Mouse (Mus musculus) embryonic facial prominence, embryonic 12.5 days (tissue): ENCODE data around the gene Cdk14. TPM values are rescaled to one million over a fixed set of nuclear protein-coding genes. Genes with fewer than 3 reads are reported as not detected.

ENCODE experiments used
- ATAC-seq: fragments of 200-750 bp; cut with Nextera tagmentation; 2 replicates; pipeline ENCODE4 v1.8.0; 2017; ENCODE audit not compliant: insufficient number of reproducible peaks, insufficient read depth, low FRiP score, low TSS enrichment
- H3K27ac ChIP-seq: fragments of 300-500 bp; sonication (generic); 2 replicates; pipeline ENCODE4 v1.5.1; 2016; ENCODE audit warnings: mild to moderate bottlenecking
- H3K27me3 ChIP-seq: fragments of 300-500 bp; sonication (generic); 2 replicates; pipeline ENCODE4 v1.6.1; 2016; ENCODE audit warnings: mild to moderate bottlenecking, moderate library complexity
- H3K36me3 ChIP-seq: fragments of 300-500 bp; sonication (generic); 2 replicates; pipeline ENCODE4 v1.6.1; 2016; ENCODE audit warnings: mild to moderate bottlenecking
- H3K4me1 ChIP-seq: fragments of 300-500 bp; sonication (generic); 2 replicates; pipeline ENCODE4 v1.6.1; 2016
- H3K4me2 ChIP-seq: fragments of 300-500 bp; sonication (generic); replicated peaks from 2 replicates; pipeline ENCODE4 v1.6.1; 2016; ENCODE audit warnings: mild to moderate bottlenecking, moderate library complexity
- H3K4me3 ChIP-seq: fragments of 300-500 bp; sonication (generic); 2 replicates; pipeline ENCODE4 v1.5.1; 2016; ENCODE audit warnings: mild to moderate bottlenecking
- H3K9ac ChIP-seq: fragments of 300-500 bp; sonication (generic); 2 replicates; pipeline ENCODE4 v1.6.1; 2016; ENCODE audit warnings: mild to moderate bottlenecking, moderate library complexity
- H3K9me3 ChIP-seq: fragments of 300-500 bp; sonication (generic); 2 replicates; pipeline ENCODE4 v1.6.1; 2016; ENCODE audit warnings: mild to moderate bottlenecking, moderate library complexity
- WGBS: fragments of 180-500 bp; shearing (Covaris S2); methylation state at CpG from one replicate; pipeline ENCODE4 v1.1.7; 2016; 5-methylcytosine and 5-hydroxymethylcytosine counted together
- polyA plus RNA-seq: library from polyadenylated mRNA; unstranded; fragments of >200 nt; fragmentation: Nextera tagmentation; extraction: Ambion mirVana; gene quantifications from 2 replicates; pipeline ENCODE4 v1.2.1, GENCODE M21; 2016

Cdk14 gene
- polyA plus RNA-seq, 1 experiment from 2014 or later = 36.1 TPM

DNA sequence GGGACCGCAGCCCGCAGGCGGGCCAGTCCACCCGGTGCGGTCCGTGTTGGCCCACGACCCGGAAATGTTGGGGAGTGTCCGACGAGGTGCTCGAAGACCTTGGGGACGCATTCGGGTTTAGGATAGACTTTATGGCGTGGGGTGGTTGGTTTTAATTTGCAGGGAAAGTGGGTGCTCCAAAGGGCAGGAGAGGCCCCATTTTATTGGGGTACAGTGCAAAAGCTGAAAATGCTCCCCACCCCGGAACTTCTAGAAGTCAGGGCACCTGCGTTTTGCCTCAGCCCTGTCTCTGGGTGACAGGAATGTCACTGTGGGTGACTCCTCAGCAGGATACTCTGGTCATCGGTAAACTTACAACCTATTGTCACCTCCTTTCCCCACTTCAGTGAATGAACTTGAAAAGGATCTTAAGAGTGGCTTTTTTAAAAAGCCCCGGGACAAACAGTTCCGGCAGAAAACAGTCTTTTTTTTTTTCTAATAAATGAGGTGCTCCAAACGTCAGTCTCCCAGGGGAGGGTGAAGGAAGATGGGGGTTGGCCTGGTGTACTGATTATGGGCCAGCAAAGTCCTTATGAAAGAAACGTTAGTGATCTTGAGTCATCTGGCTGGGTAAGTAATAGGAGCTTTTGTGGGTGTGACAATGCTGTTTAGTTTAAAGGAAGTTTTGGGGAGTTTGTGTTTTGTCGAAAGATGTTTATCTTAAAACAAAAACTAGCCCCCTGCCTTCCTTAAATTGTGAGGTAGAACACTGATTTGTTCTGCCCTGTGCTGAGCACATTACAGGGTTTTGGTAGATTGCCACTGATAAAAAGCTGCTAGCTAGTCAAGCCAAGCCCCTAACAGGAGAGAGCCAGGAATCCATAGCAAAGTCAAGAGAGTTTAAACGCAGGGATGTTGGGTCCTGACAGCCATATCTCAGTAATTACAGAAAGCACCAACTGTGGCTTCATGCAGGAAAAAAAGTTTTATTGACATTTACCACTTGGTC is 39.1 kb downstream of the Cdk14 start:
- Histone ChIP-seq H3K4me2 (peak overlapping the region; percentile 62), H3K36me3 (no peaks in the 10 kb centered on the region), H3K4me3 (peak overlapping the region; percentile 61), H3K9me3 (no peaks in the 10 kb centered on the region), H3K27ac (peak overlapping the region; percentile 94), H3K27me3 (no peaks in the 10 kb centered on the region), H3K4me1 (peaks cover 19% of the 10 kb centered on the region; the same call in 1 of the 2 replicates), H3K9ac (peak overlapping the region; percentile 94)
- no peak for ATAC-seq
- WGBS = 3% methylated on average over 23 of the region's 23 CpGs

DNA sequence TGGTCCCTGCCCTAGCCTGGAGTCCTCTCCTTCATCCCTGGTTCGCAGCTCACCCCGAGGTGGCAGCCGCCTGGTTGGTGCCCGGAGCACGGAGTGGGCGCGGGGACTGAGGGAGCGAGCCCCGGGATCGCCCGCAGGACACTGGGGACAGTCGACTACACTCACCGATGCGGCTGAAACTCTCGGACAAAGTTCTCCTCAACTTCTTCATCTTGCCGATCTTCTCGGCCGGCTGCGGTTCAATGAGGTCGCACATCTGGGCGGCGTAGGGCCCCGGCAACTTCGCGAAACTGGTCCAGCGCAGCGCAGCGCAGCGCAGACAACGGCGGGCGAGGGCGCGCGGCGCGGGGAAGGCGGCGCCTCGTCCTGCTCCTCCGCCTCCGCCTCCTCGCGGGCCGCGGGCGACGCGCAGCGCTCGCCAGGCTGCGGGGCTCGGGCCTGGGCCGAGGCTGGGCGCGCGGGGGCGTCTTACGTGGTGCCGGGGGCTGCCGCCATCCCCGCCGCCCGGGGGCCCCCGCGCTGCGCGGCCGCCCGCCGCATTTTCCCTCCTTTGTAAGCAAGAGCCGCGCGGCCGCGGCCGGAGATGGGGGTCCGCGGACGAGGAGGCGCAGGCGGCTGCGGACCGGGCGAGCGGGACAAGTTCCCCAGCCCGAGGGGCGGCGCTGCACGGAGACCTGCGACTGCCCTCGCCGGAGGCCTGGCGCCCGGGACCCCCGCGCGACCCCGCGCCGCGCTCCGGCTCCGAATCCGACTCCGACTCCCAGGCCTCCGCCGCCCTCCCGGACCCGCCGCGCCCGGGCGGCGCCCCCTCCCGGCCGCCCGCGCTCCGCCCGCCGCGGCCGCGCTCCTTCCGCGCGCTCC is 40.0 kb downstream of the Cdk14 start:
- Histone ChIP-seq H3K27ac (peak overlapping the region; percentile 94), H3K4me2 (peak overlapping the region; percentile 62), H3K27me3 (no peaks in the 10 kb centered on the region), H3K36me3 (no peaks in the 10 kb centered on the region), H3K4me1 (peaks cover 19% of the 10 kb centered on the region; the same call in 1 of the 2 replicates), H3K4me3 (peak overlapping the region; percentile 61), H3K9ac (peak overlapping the region; percentile 94), H3K9me3 (no peaks in the 10 kb centered on the region)
- WGBS = 1% methylated on average over 96 of the region's 128 CpGs
- ATAC-seq = peak; percentile 90

DNA sequence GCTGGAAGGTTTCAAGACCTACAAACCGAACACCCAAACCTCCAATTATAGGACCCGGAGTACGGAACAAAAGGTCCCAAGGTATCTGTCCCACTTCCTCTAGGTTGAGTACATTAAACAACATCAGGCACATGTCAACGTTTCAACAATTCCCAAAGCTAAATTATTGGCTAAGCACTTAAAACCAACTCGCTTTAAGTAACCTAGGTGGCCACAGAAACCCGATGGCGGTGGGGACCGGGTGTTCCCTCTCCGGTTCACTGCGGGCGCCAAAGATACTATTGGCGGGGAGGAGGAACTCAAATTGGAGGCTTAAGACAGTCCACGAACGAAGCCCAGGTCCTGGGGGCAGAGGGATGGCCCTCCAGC is 40.6 kb downstream of the Cdk14 start:
- Histone ChIP-seq H3K36me3 (no peaks in the 10 kb centered on the region), H3K4me1 (peaks cover 19% of the 10 kb centered on the region; the same call in 1 of the 2 replicates), H3K9ac (peak overlapping the region; percentile 94), H3K9me3 (no peaks in the 10 kb centered on the region), H3K27me3 (no peaks in the 10 kb centered on the region), H3K4me2 (peak overlapping the region; percentile 62), H3K27ac (peak overlapping the region; percentile 94), H3K4me3 (peak overlapping the region; percentile 61)
- WGBS = under 1% methylated on average over 14 of the region's 14 CpGs
- no peak; the same call in 1 of the 2 replicates for ATAC-seq

DNA sequence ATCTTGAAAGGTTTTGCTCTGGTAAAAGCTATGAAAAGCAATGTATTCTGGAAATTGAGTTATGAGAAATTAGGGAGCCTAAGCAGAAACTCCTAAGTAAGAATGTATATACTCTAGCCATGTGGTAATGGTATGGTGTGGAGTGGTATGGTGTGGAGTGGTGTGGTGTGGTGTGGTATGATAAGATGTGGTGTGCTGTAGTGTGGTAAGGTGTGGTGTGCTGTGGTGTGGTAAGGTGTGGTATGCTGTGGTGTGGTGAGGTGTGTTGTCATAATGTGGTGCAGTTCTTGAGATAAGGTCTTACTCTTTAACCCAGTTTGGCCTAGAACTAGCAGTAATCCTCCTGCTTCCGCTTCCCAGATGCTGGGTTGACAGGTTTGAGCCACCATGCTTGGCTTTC is 45.7 kb downstream of the Cdk14 start:
- Histone ChIP-seq H3K4me1 (peaks cover 16% of the 10 kb centered on the region; the same call in 1 of the 2 replicates), H3K9me3 (no peaks in the 10 kb centered on the region), H3K27ac (no peak overlapping the region), H3K4me3 (no peak overlapping the region), H3K9ac (no peak overlapping the region), H3K4me2 (no peak overlapping the region), H3K36me3 (no peaks in the 10 kb centered on the region), H3K27me3 (no peaks in the 10 kb centered on the region)
- no peak for ATAC-seq
- WGBS = 93% methylated on average over 1 of the region's 1 CpGs

GRCm38 (mm10) chr5:5373541-5373940 is 46.6 kb downstream of the Cdk14 start:
- Histone ChIP-seq H3K4me3 (no peak overlapping the region), H3K36me3 (no peaks in the 10 kb centered on the region), H3K27ac (no peak overlapping the region), H3K27me3 (no peaks in the 10 kb centered on the region), H3K9ac (no peak overlapping the region), H3K4me2 (no peak overlapping the region), H3K9me3 (no peaks in the 10 kb centered on the region), H3K4me1 (peaks cover 13% of the 10 kb centered on the region; the same call in 1 of the 2 replicates)
- ATAC-seq = no peak
- 73% methylated on average over 7 of the region's 7 CpGs for WGBS

GRCm38 (mm10) chr5:5372936-5373335 is 47.2 kb downstream of the Cdk14 start:
- 66% methylated on average over 5 of the region's 5 CpGs for WGBS
- Histone ChIP-seq H3K4me3 (no peak overlapping the region), H3K9ac (no peak overlapping the region), H3K4me1 (peaks cover 9% of the 10 kb centered on the region; the same call in 1 of the 2 replicates), H3K27ac (no peak overlapping the region), H3K4me2 (no peak overlapping the region), H3K27me3 (no peaks in the 10 kb centered on the region), H3K9me3 (no peaks in the 10 kb centered on the region), H3K36me3 (no peaks in the 10 kb centered on the region)
- ATAC-seq = no peak

- Histone ChIP-seq H3K27me3 (no peaks in the 10 kb centered on the region), H3K4me1 (peaks cover 9% of the 10 kb centered on the region; the same call in 1 of the 2 replicates), H3K4me3 (no peak overlapping the region), H3K27ac (no peak overlapping the region), H3K9me3 (no peaks in the 10 kb centered on the region), H3K9ac (no peak overlapping the region), H3K4me2 (no peak overlapping the region), H3K36me3 (no peaks in the 10 kb centered on the region)
- 0 out of 2 replicates have a peak, but pooled peaks have one; percentile 60 for ATAC-seq
- WGBS = 60% methylated on average over 3 of the region's 3 CpGs
Observed at GRCm38 (mm10) chr5:5372354-5372753, 47.8 kb downstream of the Cdk14 start.

GRCm38 (mm10) chr5:5370322-5371082 is 49.6 kb downstream of the Cdk14 start:
- no peak overlapping the region for H3K4me3 ChIP-seq
- no peaks in the 10 kb centered on the region for H3K27me3 ChIP-seq
- H3K27ac ChIP-seq = no peak overlapping the region
- H3K4me2 ChIP-seq = no peak overlapping the region
- H3K36me3 ChIP-seq = peaks cover 4% of the 10 kb centered on the region; the same call in 1 of the 2 replicates
- ATAC-seq = no peak
- WGBS = 85% methylated on average over 4 of the region's 4 CpGs
- no peaks in the 10 kb centered on the region for H3K9me3 ChIP-seq
- no peak overlapping the region for H3K9ac ChIP-seq
- H3K4me1 ChIP-seq = peaks cover 6% of the 10 kb centered on the region; the same call in 1 of the 2 replicates

DNA sequence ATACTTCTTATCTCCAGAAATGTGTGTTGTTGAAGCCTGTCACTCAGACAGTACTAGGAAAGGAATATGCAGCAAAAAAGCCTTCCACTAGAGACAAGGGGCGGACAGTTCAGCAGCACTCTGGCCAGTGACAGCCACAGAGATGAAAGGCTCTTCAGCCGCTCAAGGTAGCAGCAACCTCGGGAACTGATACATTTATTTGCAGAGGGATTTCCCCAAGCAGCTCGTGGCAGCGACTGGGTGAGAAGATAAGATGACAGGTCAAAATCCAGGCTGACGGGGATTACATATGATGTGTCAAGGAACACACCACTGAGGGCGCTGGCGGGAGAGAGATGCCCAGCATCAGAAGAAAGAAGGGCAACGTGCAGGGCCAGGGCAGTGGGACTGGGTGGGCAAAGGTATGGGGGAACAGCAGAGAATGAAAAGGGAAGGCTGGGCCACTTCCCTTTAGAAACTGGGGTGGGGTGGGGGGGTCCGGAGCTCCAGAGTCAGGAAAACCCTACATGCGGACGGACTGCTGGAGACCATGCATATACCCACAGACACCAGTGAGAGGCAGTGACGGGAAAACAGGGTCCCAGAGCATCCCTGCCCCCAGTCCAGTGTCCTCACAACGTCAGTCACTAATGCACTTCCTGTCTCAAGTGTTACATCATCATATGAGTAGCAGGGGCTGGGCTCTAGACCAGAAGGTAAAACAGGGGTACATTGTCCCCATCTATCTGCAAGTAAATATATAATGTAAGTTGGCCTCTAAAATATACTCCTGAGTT is 51.5 kb downstream of the Cdk14 start:
- H3K4me3 ChIP-seq = no peak overlapping the region
- no peak overlapping the region for H3K27ac ChIP-seq
- no peak for ATAC-seq
- H3K36me3 ChIP-seq = peaks cover 4% of the 10 kb centered on the region; the same call in 1 of the 2 replicates
- H3K4me2 ChIP-seq = no peak overlapping the region
- no peaks in the 10 kb centered on the region for H3K27me3 ChIP-seq
- H3K9ac ChIP-seq = no peak overlapping the region
- WGBS = 81% methylated on average over 14 of the region's 14 CpGs
- H3K9me3 ChIP-seq = no peaks in the 10 kb centered on the region
- peaks cover 6% of the 10 kb centered on the region; the same call in 1 of the 2 replicates for H3K4me1 ChIP-seq

- H3K9ac ChIP-seq = no peak overlapping the region
Observed at GRCm38 (mm10) chr5:5367550-5367949, 52.6 kb downstream of the Cdk14 start.

More at GRCm38 (mm10) chr5:5367550-5367949, 52.6 kb downstream of the Cdk14 start:
- H3K4me3 ChIP-seq = no peak overlapping the region
- ATAC-seq = no peak
- 84% methylated on average over 8 of the region's 8 CpGs for whole genome bisulfite sequencing
- H3K27ac ChIP-seq = no peak overlapping the region
- no peaks in the 10 kb centered on the region for H3K9me3 ChIP-seq
- H3K4me2 ChIP-seq = no peak overlapping the region
- no peaks in the 10 kb centered on the region for H3K27me3 ChIP-seq
- peaks cover 3% of the 10 kb centered on the region; the same call in 1 of the 2 replicates for H3K4me1 ChIP-seq
- H3K36me3 ChIP-seq = peaks cover 7% of the 10 kb centered on the region; the same call in 1 of the 2 replicates
